Mouse (Mus musculus) erythroid progenitor cell, adult 5-6 weeks (primary cell): ENCODE data around the gene Srgap2. TPM values are rescaled to one million over a fixed set of nuclear protein-coding genes. Genes with fewer than 3 reads are reported as not detected.

ENCODE experiments used
- total RNA-seq, 2 experiments: library from RNA; stranded (forward) in 1 of 2; stranded (reverse) in 1 of 2; fragments of 150-400 nt in 1 of 2; fragments of 186-747, 209-891 nt in 1 of 2; gene quantifications; 2 replicates each; pipeline versions ENCODE4 v1.2.3 to v1.2.4; 2015 to 2017; ENCODE audit warnings: low replicate concordance in 2 of 2

Srgap2 gene
- total RNA-seq, 2 experiments from 2014 or later, result 20.1 to 31.3 TPM

Other genes starting within 250 kb of the Srgap2 start
- 2.5 and 18.4 TPM in 2 replicates for gene Ikbke, start 247.7 kb downstream of the Srgap2 start, total RNA-seq (2015; ENCODE audit: low replicate concordance)
- 4.8 and 6.7 TPM in 2 replicates for gene Ikbke, start 247.7 kb downstream of the Srgap2 start, total RNA-seq (2017; ENCODE audit: low replicate concordance)
- 1.1 TPM in 1 of 2 replicates, not detected in the other for gene Fam72a, start 551 bp upstream of the Srgap2 start, total RNA-seq (2015; ENCODE audit: low replicate concordance)
- gene Fam72a, start 551 bp upstream of the Srgap2 start, total RNA-seq (2017; ENCODE audit: low replicate concordance), result 1.3 TPM in 1 of 2 replicates, not detected in the other
- gene Avpr1b, start 71.9 kb upstream of the Srgap2 start, total RNA-seq (2015; ENCODE audit: low replicate concordance), result not detected in 2 replicates
- not detected in 2 replicates for gene Avpr1b, start 71.9 kb upstream of the Srgap2 start, total RNA-seq (2017; ENCODE audit: low replicate concordance)
- 3,936 and 3,940 TPM in 2 replicates for gene Ctse, start 111.0 kb upstream of the Srgap2 start, total RNA-seq (2015; ENCODE audit: low replicate concordance)
- gene Ctse, start 111.0 kb upstream of the Srgap2 start, total RNA-seq (2017; ENCODE audit: low replicate concordance), result 2,045 and 2,132 TPM in 2 replicates
- gene Rab7b, start 161.3 kb upstream of the Srgap2 start, total RNA-seq (2015; ENCODE audit: low replicate concordance), result 0.72 and 1.3 TPM in 2 replicates
- 1.7 and 4.2 TPM in 2 replicates for gene Rab7b, start 161.3 kb upstream of the Srgap2 start, total RNA-seq (2017; ENCODE audit: low replicate concordance)
- not detected in 2 replicates for gene Slc26a9, start 216.7 kb upstream of the Srgap2 start, total RNA-seq (2015; ENCODE audit: low replicate concordance)
- gene Slc26a9, start 216.7 kb upstream of the Srgap2 start, total RNA-seq (2017; ENCODE audit: low replicate concordance), result not detected in 2 replicates